Mouse (Mus musculus): Measurements from ENCODE around the gene Eya4.

The Eya4 gene

GRCm38 (mm10) chr10:23350011-23350911 is at the start of gene Eya4:
TSS of gene Eya4 (minus strand) at chr10:23350786.
- DNase-seq (ENCODE audit: extremely low read depth, low read depth) = no peak

GRCm38 (mm10) chr10:23395399-23395798 is 44.8 kb upstream of the Eya4 start:
- DNase-seq (ENCODE audit: extremely low read depth, low read depth) = no peak

- DNase-seq (ENCODE audit: extremely low read depth, low read depth) = no peak
Observed at GRCm38 (mm10) chr10:23394556-23395245, 44.1 kb upstream of the Eya4 start.

GRCm38 (mm10) chr10:23394152-23394551 is 43.6 kb upstream of the Eya4 start:
- no peak for DNase-seq (ENCODE audit: extremely low read depth, low read depth)

GRCm38 (mm10) chr10:23363866-23364265 is 13.3 kb upstream of the Eya4 start:
- no peak for DNase-seq (ENCODE audit: extremely low read depth, low read depth)

GRCm38 (mm10) chr10:23349392-23350010 is 1.1 kb downstream of the Eya4 start:
- no peak for DNase-seq (ENCODE audit: extremely low read depth, low read depth)

- DNase-seq (ENCODE audit: extremely low read depth, low read depth) = no peak
Observed at GRCm38 (mm10) chr10:23348893-23349391, 1.6 kb downstream of the Eya4 start.

GRCm38 (mm10) chr10:23348101-23348892 is 2.3 kb downstream of the Eya4 start:
- no peak for DNase-seq (ENCODE audit: extremely low read depth, low read depth)

- no peak for DNase-seq (ENCODE audit: extremely low read depth, low read depth)
Observed at GRCm38 (mm10) chr10:23337250-23337649, 13.3 kb downstream of the Eya4 start.

GRCm38 (mm10) chr10:23332768-23333167 is 17.8 kb downstream of the Eya4 start:
- no peak for DNase-seq (ENCODE audit: extremely low read depth, low read depth)

- DNase-seq (ENCODE audit: extremely low read depth, low read depth) = no peak
Observed at GRCm38 (mm10) chr10:23327651-23328050, 22.9 kb downstream of the Eya4 start.

GRCm38 (mm10) chr10:23322275-23322674 is 28.3 kb downstream of the Eya4 start:
- DNase-seq (ENCODE audit: extremely low read depth, low read depth) = no peak

- peak; percentile 5 for DNase-seq (ENCODE audit: extremely low read depth, low read depth)
Observed at GRCm38 (mm10) chr10:23295616-23296015, 55.0 kb downstream of the Eya4 start.

GRCm38 (mm10) chr10:23292495-23292894 is 58.1 kb downstream of the Eya4 start:
- no peak for DNase-seq (ENCODE audit: extremely low read depth, low read depth)

GRCm38 (mm10) chr10:23277371-23277770 is 73.2 kb downstream of the Eya4 start:
- no peak for DNase-seq (ENCODE audit: extremely low read depth, low read depth)

- no peak for DNase-seq (ENCODE audit: extremely low read depth, low read depth)
Observed at GRCm38 (mm10) chr10:23271050-23271621, 79.5 kb downstream of the Eya4 start.

- no peak for DNase-seq (ENCODE audit: extremely low read depth, low read depth)
Observed at GRCm38 (mm10) chr10:23270502-23270901, 80.1 kb downstream of the Eya4 start.

- no peak for DNase-seq (ENCODE audit: extremely low read depth, low read depth)
Observed at GRCm38 (mm10) chr10:23252180-23252579, 98.4 kb downstream of the Eya4 start.

- DNase-seq (ENCODE audit: extremely low read depth, low read depth) = no peak
Observed at GRCm38 (mm10) chr10:23246485-23246884, 104.1 kb downstream of the Eya4 start.

- DNase-seq (ENCODE audit: extremely low read depth, low read depth) = no peak
Observed at GRCm38 (mm10) chr10:23236918-23237317, 113.7 kb downstream of the Eya4 start.

- no peak for DNase-seq (ENCODE audit: extremely low read depth, low read depth)
Observed at GRCm38 (mm10) chr10:23235405-23235804, 115.2 kb downstream of the Eya4 start.
